Mouse (Mus musculus) G1E (cell line): Measurements from ENCODE around the gene Fosb.

ENCODE experiments used
- CTCF ChIP-seq: IDR thresholded peaks from 2 replicates; pipeline ENCODE4 v1.5.1; 2012; ENCODE audit warnings: low read depth, low read length, inconsistent platforms, mixed read lengths
- TAL1 ChIP-seq: conservative IDR thresholded peaks from 2 replicates; pipeline ENCODE4 v1.6.1; 2012; ENCODE audit warnings: low read depth, low read length, inconsistent platforms, mixed read lengths

DNA sequence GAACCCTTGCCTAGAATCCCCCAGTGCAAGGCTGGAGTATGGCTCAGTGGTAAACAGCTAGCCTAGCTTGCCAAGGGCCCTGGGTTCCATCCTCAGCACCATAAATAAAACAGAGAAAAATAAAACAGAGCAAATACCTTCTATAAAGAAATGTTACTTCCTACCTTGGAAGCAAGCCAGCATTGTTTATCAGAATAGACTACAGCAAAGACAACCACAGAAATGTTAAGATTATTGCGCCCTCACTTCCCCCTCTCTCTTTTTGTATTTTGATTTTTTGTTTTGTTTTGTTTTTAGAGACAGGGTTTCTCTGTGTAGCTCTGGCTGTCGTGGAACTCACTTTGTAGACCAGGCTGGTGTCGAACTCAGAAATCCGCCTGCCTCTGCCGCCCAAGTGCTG is 12.1 kb downstream of the Fosb start:
- no peak for TF ChIP-seq CTCF
- TF ChIP-seq TAL1: no peak
